8 mouse cellular contexts compared by ENCODE assay signal in genomic region chr3:67429999-67430380, GRCm38 (mm10). TPM values are rescaled to one million over a fixed set of nuclear protein-coding genes. Genes with fewer than 3 reads are reported as not detected.
DNase-seq lines count a peak whose midpoint lies in the region; ATAC-seq and TF ChIP-seq lines count a peak whose summit lies in the region.

Gene Gfm1 (plus strand): TSS chr3:67430096.

- intact Hi-C loops in heart, postnatal 25 days (cut with DNase I), result loop anchor here (2.0 kb wide), 1 partner anchor 77 kb away; no protein-coding TSS in a partner anchor

- in situ Hi-C loops in ES-E14 (cut with MboI; ENCODE audit: low sequenced_read_pairs in 2 of 2, unreplicated experiment in 2 of 2), result no loop called here

- under 1% methylated on average over 24 of the region's 24 CpGs for WGBS in forebrain, embryonic 15.5 days
- WGBS in lung, adult 2 months, result under 1% methylated on average over 24 of the region's 24 CpGs

- peak; percentile 98 for ATAC-seq in forebrain, embryonic 15.5 days (replicated peaks)
- ATAC-seq in neutrophil, adult 5-6 weeks (ENCODE audit: extremely low read depth, insufficient number of reproducible peaks, low FRiP score, poor library complexity, severe bottlenecking), result peak; percentile 96

- H3K4me2 ChIP-seq in forebrain, embryonic 15.5 days (replicated peaks), result peak within 1 kb of the TSS; percentile 67

- peaks cover 11% of the 10 kb centered on the region; the same call in 1 of the 2 replicates for H3K36me3 ChIP-seq in ES-E14 (ENCODE audit: control insufficient read depth, insufficient read depth, low read length, poor library complexity, severe bottlenecking)
- H3K36me3 ChIP-seq in forebrain, embryonic 15.5 days, result peaks cover 23% of the 10 kb centered on the region

- H3K4me3 ChIP-seq in ES-E14 (ENCODE audit: insufficient read depth in 1 of 2, low read depth in 1 of 2, low read length in 2 of 2, poor library complexity in 1 of 2, severe bottlenecking in 1 of 2), result peak within 1 kb of the TSS; percentile 82 to 83
- peak within 1 kb of the TSS; percentile 94 for H3K4me3 ChIP-seq in forebrain, embryonic 15.5 days
- peak within 1 kb of the TSS; percentile 90 for H3K4me3 ChIP-seq in lung, adult 2 months (replicated peaks; ENCODE audit: extremely low read depth, low read depth, low read length)

- DNase-seq in ES-E14 (ENCODE audit: low read depth, low spot score), result peak; percentile 86
- DNase-seq in cerebellum, adult 11-12 months, result peak; percentile 90
- peak; percentile 65 for DNase-seq in heart, postnatal 25 days (ENCODE audit: low spot score)
- DNase-seq in layer of hippocampus, adult 18-20 months (ENCODE audit: low spot score in 2 of 2), result peak; percentile 84 to 91
- peak; percentile 85 for DNase-seq in lung, adult 2 months
- DNase-seq in thymus, adult 18-20 months, result peak; percentile 79 to 80

- H3K4me1 ChIP-seq in ES-E14 (ENCODE audit: control insufficient read depth in 2 of 2, insufficient read depth in 2 of 2, low read length in 2 of 2, poor library complexity in 1 of 2), result peaks cover 0 to 2% of the 10 kb centered on the region in 2 experiments; a peak in 1 of 4 replicates
- peaks cover 9% of the 10 kb centered on the region for H3K4me1 ChIP-seq in forebrain, embryonic 15.5 days
- peaks cover 4% of the 10 kb centered on the region; the same call in 1 of the 2 replicates for H3K4me1 ChIP-seq in lung, adult 2 months (ENCODE audit: control insufficient read depth, insufficient read depth, low read length)

- TF ChIP-seq CTCF in lung, adult 2 months (IDR thresholded peaks at IDR 0.05; ENCODE audit: insufficient read depth, low read length), result peak; percentile 86

- peak; percentile 63; the same call in 1 of the 2 replicates for TF ChIP-seq POLR2A in lung, adult 2 months (IDR thresholded peaks at IDR 0.05; ENCODE audit: borderline replicate concordance, extremely low read depth, low read depth, low read length)

- H3K9ac ChIP-seq in ES-E14 (ENCODE audit: insufficient read depth, low read depth, low read length, poor library complexity, severe bottlenecking), result peak within 1 kb of the TSS; percentile 89
- peak within 1 kb of the TSS; percentile 78 for H3K9ac ChIP-seq in forebrain, embryonic 15.5 days (replicated peaks)

- no peak within 1 kb of the TSS for H3K27ac ChIP-seq in ES-E14 (ENCODE audit: insufficient read depth, low read depth, low read length, poor library complexity, severe bottlenecking)
- H3K27ac ChIP-seq in forebrain, embryonic 15.5 days (replicated peaks), result no peak within 1 kb of the TSS

- no peaks in the 10 kb centered on the region; the same call in 1 of the 2 replicates for H3K9me3 ChIP-seq in ES-E14 (ENCODE audit: control insufficient read depth, insufficient read depth, low read depth, low read length)
- H3K9me3 ChIP-seq in forebrain, embryonic 15.5 days, result peaks cover 11% of the 10 kb centered on the region

- no peaks in the 10 kb centered on the region for H3K27me3 ChIP-seq in forebrain, embryonic 15.5 days

TF ChIP-seq in ES-E14, 5 proteins besides CTCF, POLR2A, EP300 and RAD21:
- TF ChIP-seq CHD2 (IDR thresholded peaks at IDR 0.05; ENCODE audit: low read depth, low read length), result no peak
- 0 out of 2 replicates have a peak, but pooled peaks have one; percentile 10 for TF ChIP-seq ZNF384 (IDR thresholded peaks at IDR 0.05; ENCODE audit: low read depth, low read length)
- 0 out of 2 replicates have a peak, but pooled peaks have one; percentile 46 for TF ChIP-seq HCFC1 (IDR thresholded peaks at IDR 0.05; ENCODE audit: borderline replicate concordance, insufficient read depth, low read length)

RNA-seq across cellular contexts. Expression of gene Gfm1, which starts in this region (rescaled TPM):
- total RNA-seq in ES-E14 (2012; rRNA removed), result 88.2 and 89.2 TPM in 2 replicates
- polyA plus RNA-seq in forebrain, embryonic 15.5 days (2015; fragmentation: Nextera tagmentation; extraction: Ambion mirVana), result 33.2 and 33.8 TPM in 2 replicates
- total RNA-seq in heart, postnatal 25 days (2021), result 100 to 1,000 TPM; 226 to 229 TPM
- total RNA-seq in layer of hippocampus, adult 18-20 months (2021), result 10 to 100 TPM; 52.1 to 57.7 TPM
- 9.5 and 13.6 TPM in 2 replicates for polyA plus RNA-seq in lung, adult 2 months (2012; rRNA removed)
- total RNA-seq in neutrophil, adult 5-6 weeks (2017), result 27.0 and 32.1 TPM in 2 replicates
